Mouse (Mus musculus): Measurements from ENCODE around the gene Siah3.

GRCm38 (mm10) chr14:75463171-75463570, 7.4 kb downstream of the Siah3 start:
- TF ChIP-seq CTCF (IDR thresholded peaks at IDR 0.05; ENCODE audit: low read depth), result no peak
- TF ChIP-seq EP300 (IDR thresholded peaks at IDR 0.05; ENCODE audit: low read depth), result no peak
